ENCODE assay signal across 37 mouse cellular contexts in the genomic region with DNA sequence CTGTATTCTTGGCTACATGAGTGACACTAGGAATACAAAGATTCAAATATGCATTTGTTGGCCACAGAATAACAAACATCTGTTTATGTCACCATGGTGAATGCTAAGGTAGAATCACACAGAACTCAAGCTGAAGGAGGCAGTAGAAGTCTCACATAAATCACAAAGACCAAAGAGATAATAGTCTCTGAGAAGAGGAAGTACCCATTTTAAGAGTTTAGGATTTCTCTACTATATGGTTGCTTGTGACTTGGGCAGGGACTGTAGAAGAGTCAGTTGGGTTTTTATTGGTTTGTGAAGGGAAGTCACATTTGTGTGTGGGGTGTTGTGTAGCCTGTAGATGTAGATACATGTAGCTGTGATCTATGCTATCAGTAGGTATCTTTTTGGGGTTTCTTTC. TPM values are rescaled to one million over a fixed set of nuclear protein-coding genes. Genes with fewer than 3 reads are reported as not detected.
"Had no signal": no experiment of that assay in that cellular context is flagged by ENCODE, and none has a peak within 500 bp of the region (broad histone marks: within the 10 kb centered on the region; RNA-seq: fewer than 3 reads in every experiment).

No protein-coding gene starts in this region.

- H3K4me1 ChIP-seq: embryonic facial prominence, embryonic 12.5 days; embryonic facial prominence, embryonic 15.5 days; forebrain, embryonic 12.5 days; heart, embryonic 10.5 days had no signal

- H3K27me3 ChIP-seq: embryonic facial prominence, embryonic 12.5 days; embryonic facial prominence, embryonic 13.5 days; embryonic facial prominence, embryonic 15.5 days; forebrain, embryonic 12.5 days; forebrain, embryonic 13.5 days; forebrain, embryonic 15.5 days had no signal

- H3K36me3 ChIP-seq: embryonic facial prominence, embryonic 10.5 days; embryonic facial prominence, embryonic 12.5 days; embryonic facial prominence, embryonic 13.5 days; embryonic facial prominence, embryonic 15.5 days; forebrain, embryonic 10.5 days; forebrain, embryonic 12.5 days; forebrain, embryonic 15.5 days; heart, embryonic 10.5 days had no signal

- H3K9me3 ChIP-seq: embryonic facial prominence, embryonic 10.5 days; embryonic facial prominence, embryonic 12.5 days; embryonic facial prominence, embryonic 13.5 days; embryonic facial prominence, embryonic 15.5 days; forebrain, embryonic 10.5 days; forebrain, embryonic 12.5 days; forebrain, embryonic 13.5 days; forebrain, embryonic 15.5 days; heart, embryonic 10.5 days had no signal

- H3K9ac ChIP-seq: embryonic facial prominence, embryonic 12.5 days; embryonic facial prominence, embryonic 13.5 days; embryonic facial prominence, embryonic 15.5 days; forebrain, embryonic 12.5 days; forebrain, embryonic 13.5 days; forebrain, embryonic 15.5 days; forebrain, postnatal 0 days had no signal

- DNase-seq: cerebellum, adult 9-11 months; cerebellum, postnatal 10 days; cerebellum, postnatal 14 days; cerebellum, postnatal 25 days; cerebellum, postnatal 36 days; embryo, embryonic 11 days; forebrain, postnatal 0 days; gastrocnemius, adult 2 months; gastrocnemius, postnatal 10 days; gastrocnemius, postnatal 14 days; gastrocnemius, postnatal 25 days; gastrocnemius, postnatal 36 days; heart, adult 11 months; heart, adult 18-20 months; heart, adult 2 months had no signal

- H3K27ac ChIP-seq: embryonic facial prominence, embryonic 10.5 days; embryonic facial prominence, embryonic 12.5 days; embryonic facial prominence, embryonic 13.5 days; embryonic facial prominence, embryonic 15.5 days; forebrain, embryonic 10.5 days; forebrain, embryonic 12.5 days; forebrain, embryonic 13.5 days; forebrain, embryonic 15.5 days; gastrocnemius, adult 2 months; heart, adult 2 months; heart, embryonic 10.5 days had no signal

- H3K4me3 ChIP-seq: embryonic facial prominence, embryonic 10.5 days; embryonic facial prominence, embryonic 12.5 days; embryonic facial prominence, embryonic 13.5 days; embryonic facial prominence, embryonic 15.5 days; erythroblast, embryonic 14.5 days; forebrain, embryonic 10.5 days; forebrain, embryonic 12.5 days; forebrain, embryonic 13.5 days; forebrain, embryonic 15.5 days; gastrocnemius, adult 2 months; heart, adult 2 months; heart, embryonic 10.5 days had no signal

RNA-seq across cellular contexts. Expression of gene Wdr20rt, which starts 31.6 kb away (rescaled TPM):
- total RNA-seq: common myeloid progenitor, adult 5-6 weeks; forebrain, postnatal 0 days; gastrocnemius, adult 18-20 months; gastrocnemius, adult 2 months; gastrocnemius, adult 8-10 months; gastrocnemius, postnatal 10 days; gastrocnemius, postnatal 14 days; gastrocnemius, postnatal 25 days; gastrocnemius, postnatal 36 days; gastrocnemius, postnatal 4 days; granulocyte monocyte progenitor cell, adult 5-6 weeks; heart, adult 18-20 months; heart, adult 2 months had no signal
- polyA plus RNA-seq: cortical plate, adult 2 months; embryonic facial prominence, embryonic 10.5 days; embryonic facial prominence, embryonic 11.5 days; embryonic facial prominence, embryonic 12.5 days; embryonic facial prominence, embryonic 13.5 days; embryonic facial prominence, embryonic 14.5 days; erythroblast, embryonic 14.5 days; forebrain, embryonic 10.5 days; forebrain, embryonic 11.5 days; forebrain, embryonic 12.5 days; forebrain, embryonic 13.5 days; forebrain, embryonic 14.5 days; forebrain, embryonic 15.5 days; forebrain, embryonic 16.5 days; forebrain, postnatal 0 days; frontal cortex, adult 2 months; heart, adult 2 months; heart, embryonic 10.5 days had no signal
